Mouse (Mus musculus): Measurements from ENCODE around the gene Nrxn3. TPM values are rescaled to one million over a fixed set of nuclear protein-coding genes. Genes with fewer than 3 reads are reported as not detected.

The Nrxn3 gene
- total RNA-seq, 2 experiments from 2014 or later = 153 to 168 TPM

DNA sequence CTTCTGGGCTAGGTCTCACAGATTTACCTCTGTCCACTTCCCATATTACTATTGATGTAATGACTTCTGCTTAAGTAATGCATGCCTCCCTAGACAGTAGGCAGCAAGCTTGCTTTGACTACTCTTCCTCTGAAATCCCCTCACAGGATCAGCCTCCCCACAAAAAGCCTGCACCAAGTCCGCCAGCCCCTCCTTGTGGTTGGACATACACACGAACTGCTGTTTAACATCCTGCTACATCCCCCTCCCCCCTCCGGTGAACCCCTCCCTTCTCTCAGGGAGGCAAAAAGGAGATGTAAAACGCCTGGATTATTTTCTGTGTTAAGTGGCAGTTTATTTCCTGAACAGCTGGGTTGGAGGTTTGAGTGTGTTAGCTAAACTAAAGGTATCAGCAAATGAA, 749.2 kb downstream of the Nrxn3 start:
- DNase-seq (ENCODE audit: low spot score in 2 of 2) = no peak

DNA sequence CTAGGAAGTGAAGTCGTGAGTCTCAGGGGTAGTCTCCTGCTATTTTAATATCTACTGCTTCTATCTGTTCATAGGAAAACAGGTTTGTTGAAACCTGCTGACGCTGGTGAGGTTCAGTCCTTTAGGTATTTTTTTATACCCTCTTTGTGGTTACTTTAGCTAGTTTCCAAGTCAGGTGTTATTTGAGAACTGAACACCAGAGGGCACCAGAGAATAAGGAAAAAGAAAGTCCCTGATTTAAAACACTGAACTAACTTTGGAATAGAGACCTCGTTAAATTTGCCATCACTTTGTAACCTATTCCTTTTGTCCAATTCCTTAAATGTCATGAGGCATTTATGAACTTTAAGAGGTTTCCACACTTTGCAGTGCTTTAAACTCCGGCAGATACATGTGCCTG, 756.4 kb downstream of the Nrxn3 start:
- DNase-seq (ENCODE audit: low spot score in 2 of 2) = peak; percentile 36 to 59

GRCm38 (mm10) chr12:89482223-89482622, 759.5 kb downstream of the Nrxn3 start:
- no peak for DNase-seq (ENCODE audit: low spot score in 2 of 2)

DNA sequence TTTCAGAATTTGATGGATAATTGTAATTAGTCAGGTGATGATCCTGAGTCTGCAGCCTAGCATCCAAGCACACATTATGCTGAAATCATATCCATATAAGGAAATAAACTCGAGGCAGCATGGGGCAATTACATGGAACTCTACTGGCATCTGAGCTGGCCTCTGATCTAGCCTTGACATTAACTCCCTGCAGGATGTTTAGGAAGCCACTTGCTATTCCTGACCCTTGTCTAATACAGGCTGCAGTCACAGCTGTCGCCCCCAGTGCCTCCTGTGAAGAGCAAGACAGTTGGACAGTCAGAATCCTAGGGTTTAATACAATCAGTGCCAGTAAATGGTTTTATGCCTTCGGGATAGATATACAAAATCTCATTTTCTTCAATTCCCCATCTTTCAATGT, 781.4 kb downstream of the Nrxn3 start:
- no peak for DNase-seq (ENCODE audit: low spot score in 2 of 2)

GRCm38 (mm10) chr12:89505121-89505764, 782.6 kb downstream of the Nrxn3 start:
- peak; percentile 66 to 74 for DNase-seq (ENCODE audit: low spot score in 2 of 2)

DNA sequence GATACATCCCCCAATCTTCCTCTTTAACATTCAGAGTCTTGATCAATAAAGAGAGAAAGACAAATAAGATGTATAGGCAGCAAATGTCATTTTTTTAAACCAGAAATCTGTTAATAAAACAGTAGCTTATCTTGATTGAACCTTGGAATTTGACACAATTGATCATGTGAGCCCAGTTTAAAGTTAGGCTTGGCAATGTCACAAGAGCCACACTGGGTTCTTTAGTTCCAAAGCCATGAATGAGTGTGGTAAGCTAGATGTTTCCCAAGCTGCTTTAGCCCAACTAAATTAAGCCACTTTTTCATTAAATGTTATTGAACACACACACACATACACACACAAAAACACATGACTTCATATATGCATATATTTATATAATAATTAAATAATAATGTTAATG, 786.3 kb downstream of the Nrxn3 start:
- no peak for DNase-seq (ENCODE audit: low spot score in 2 of 2)

DNA sequence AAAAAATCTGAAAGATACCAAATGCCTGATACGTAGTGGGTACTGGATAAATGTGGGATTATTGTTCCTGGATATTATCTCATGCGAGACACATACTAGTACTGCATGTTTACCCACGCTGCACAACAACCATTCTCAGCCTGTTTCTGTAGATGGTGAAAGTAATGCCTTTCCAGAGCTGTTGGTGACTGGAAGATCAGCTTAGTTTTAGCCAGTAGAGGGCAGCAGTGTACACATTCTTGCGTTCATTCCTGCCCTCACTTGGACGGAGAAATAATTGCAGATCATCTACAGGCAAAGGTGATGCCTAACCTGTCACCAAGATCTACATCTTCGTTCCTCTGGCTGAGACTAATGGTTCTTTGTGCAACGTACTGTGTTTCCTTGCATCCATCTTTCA, 791.1 kb downstream of the Nrxn3 start:
- DNase-seq (ENCODE audit: low spot score in 2 of 2) = peak; percentile 30 to 66

DNA sequence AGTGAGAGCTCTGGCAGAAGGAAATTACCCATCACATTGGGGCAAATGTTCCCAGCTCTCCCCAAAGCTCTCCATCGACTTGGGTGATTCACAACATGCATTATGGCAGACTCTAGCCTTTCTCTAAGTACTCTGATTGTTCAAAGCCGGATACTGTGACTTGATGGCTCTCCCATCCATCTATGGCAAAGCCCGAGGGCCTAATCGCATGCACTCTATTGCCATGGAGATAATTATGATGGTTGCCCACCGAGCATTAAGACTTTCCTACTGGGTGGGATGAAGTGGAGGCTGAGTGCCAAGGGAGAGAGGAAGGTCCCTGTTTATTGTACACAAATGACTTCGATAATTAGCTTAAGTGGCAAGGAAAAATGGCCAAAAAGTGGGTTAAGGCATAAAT, 793.4 kb downstream of the Nrxn3 start:
- no peak for DNase-seq (ENCODE audit: low spot score in 2 of 2)

GRCm38 (mm10) chr12:89530679-89531350, 808.1 kb downstream of the Nrxn3 start:
- DNase-seq (ENCODE audit: low spot score in 2 of 2) = no peak

DNA sequence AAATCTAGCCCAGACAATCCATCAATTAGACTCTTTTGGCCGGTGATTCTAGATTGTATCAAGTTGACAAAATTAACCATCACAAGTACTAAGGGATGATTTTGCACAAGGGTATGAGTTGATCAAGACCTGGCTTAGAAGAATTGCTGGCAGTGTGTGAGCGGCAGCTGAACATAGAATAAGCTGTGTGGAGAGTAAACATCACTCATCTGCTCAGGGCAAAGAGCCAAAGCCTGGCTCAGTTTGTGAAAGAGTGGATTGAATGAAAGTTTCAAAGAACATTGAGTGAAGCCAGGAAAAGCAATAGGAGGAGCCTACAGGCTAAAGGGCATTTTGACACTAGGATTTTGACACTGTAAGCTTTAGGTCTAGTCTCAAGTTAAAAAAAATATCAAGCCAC, 828.6 kb downstream of the Nrxn3 start:
- DNase-seq (ENCODE audit: low spot score in 2 of 2) = peak; percentile 57 to 68

GRCm38 (mm10) chr12:89553223-89553880, 830.7 kb downstream of the Nrxn3 start:
- DNase-seq (ENCODE audit: low spot score in 2 of 2) = no peak

GRCm38 (mm10) chr12:89554171-89554570, 831.5 kb downstream of the Nrxn3 start:
- no peak for DNase-seq (ENCODE audit: low spot score in 2 of 2)

GRCm38 (mm10) chr12:89554740-89555430, 832.2 kb downstream of the Nrxn3 start:
- no peak for DNase-seq (ENCODE audit: low spot score in 2 of 2)

DNA sequence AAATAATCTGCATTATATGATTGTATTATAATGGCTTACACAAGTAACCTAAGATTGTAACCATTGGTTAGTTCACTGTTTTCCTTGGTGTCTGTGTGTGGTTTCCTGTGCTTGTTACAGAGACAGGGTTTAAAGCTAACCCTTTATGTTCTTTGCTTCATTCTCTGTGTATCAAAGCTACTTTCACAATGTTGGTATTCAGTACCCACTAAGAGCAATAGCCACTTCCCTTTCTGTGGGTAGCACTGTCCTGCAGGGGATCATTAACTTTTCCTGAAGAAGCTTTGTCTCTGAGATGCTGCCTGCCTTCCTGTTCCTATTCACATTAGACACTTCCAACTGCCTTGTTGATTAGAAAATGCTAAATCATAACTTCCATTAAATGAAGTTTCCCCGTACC, 836.2 kb downstream of the Nrxn3 start:
- DNase-seq (ENCODE audit: low spot score in 2 of 2) = no peak

DNA sequence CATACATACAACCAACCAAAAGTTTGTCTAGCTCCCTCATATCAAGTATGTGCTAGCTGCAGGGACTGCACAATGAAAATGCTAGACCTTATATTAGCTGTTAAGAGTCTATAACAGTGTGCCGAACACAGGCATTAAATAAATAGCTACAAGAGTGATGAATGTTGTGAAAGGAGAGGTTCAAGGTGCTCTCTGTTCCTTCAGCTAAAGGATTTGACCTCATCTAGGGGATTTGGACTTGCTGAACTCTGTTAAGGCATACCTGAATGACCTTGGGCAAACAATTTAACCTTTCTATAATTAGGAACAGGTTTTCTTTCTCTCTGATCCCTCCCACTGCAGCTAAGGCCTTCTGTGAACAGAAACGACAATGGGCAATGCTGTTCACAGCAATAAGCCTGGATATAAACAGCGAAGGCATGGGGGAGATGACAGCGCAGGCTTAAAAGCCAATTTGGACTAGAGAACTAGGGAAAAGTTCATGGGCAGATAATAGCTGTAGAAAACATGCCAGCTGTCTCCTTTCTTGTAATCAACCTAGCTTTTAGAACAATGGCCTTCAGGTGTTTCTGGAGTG, 839.4 kb downstream of the Nrxn3 start:
- DNase-seq (ENCODE audit: low spot score in 2 of 2) = no peak

DNA sequence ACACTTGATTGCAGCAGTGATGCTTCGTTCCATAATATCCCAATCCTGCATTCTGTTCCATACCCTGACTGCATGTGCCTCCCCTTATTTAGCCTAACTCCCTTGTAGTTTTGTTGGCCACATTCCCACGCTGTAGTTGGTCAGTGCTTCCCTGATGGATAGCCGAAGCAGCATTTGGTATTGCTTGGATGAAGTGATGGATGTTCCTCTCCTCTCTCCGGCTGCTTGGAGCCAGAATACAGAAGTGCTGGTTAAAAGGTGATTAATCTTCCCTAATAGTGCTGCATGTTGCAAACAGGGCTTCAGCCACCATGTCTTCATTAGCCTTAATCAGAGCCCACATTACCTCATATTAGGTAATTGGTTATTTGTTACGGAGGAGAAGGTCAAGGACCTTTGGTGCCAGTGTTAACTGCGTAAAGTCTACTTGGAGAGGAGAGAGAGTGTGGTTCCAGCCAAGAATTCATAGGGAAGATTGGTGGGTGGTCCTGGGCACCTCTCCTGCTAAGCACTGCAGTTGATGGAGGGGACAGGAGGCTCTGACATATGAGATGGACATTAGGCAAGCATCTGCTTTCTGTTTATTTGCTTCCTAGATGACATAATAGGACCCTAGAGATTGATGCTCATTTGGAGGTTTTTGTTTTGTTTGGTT, 846.2 kb downstream of the Nrxn3 start:
- no peak for DNase-seq (ENCODE audit: low spot score in 2 of 2)

DNA sequence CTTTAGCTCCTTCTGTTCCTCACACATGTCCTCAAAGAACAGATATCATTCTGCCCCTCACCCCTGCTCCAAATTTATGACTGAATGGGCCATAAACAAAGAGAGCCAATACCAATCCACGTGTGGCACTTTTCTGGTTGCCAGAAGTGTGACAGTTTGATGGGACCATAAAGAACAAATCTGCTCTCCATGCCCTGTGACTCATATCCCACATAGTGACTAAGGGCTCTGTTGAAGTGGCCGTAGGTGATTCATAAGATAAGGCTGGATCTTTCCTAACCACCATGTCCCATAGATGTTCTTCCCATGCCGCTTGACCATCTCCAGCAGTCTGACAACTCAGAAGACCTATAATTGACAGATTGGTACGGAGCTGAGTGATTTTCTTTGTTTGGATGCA, 869.8 kb downstream of the Nrxn3 start:
- no peak for DNase-seq (ENCODE audit: low spot score in 2 of 2)

DNA sequence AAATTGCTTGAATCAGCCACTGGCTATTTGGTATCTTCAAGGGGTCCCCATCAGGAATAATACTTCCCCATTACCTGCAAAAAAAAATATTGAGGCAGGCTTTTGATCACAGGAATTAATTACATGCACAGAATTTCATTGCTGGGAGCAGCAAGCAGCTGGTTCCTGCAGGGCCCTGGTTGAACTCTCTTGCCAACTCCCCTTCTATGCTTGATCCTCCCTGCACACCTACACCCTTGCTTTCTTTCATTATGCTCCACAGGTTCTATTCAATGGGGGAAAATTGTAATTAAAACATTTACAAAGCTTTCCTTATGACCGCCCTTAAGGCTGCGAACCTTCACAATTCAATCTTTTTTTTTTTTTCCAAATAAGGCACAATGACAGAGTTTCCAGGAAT, 891.0 kb downstream of the Nrxn3 start:
- DNase-seq (ENCODE audit: low spot score in 2 of 2) = no peak

- DNase-seq (ENCODE audit: low spot score in 2 of 2) = no peak
Measured at GRCm38 (mm10) chr12:89625746-89626145, 903.1 kb downstream of the Nrxn3 start.

DNA sequence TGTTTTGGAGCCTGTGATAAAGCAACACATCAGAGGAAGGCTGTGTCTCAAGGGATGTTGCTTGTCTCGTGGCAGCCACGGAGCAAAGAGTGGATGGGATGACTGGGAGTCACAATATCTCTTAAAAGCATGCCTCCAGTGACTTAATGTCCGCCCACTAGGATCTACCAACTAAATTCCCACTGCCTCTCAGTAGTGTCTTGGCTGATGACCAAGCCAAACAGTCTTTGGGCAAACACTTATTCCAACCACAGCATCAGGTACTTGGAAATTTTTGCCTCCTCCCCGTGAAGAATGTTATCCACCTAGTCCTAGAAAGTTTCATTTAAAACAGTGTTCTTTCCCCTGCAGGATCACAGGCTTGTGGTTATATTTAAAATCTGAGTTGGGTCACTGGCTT, 917.4 kb downstream of the Nrxn3 start:
- no peak for DNase-seq (ENCODE audit: low spot score in 2 of 2)

GRCm38 (mm10) chr12:89641460-89641859, 918.8 kb downstream of the Nrxn3 start:
- no peak for DNase-seq (ENCODE audit: low spot score in 2 of 2)

Measured in layer of hippocampus, postnatal 10 days (tissue).